Mouse (Mus musculus) MN1 (cell line): Measurements from ENCODE around the gene Gm17482.
"Not testable (repeated sequence)": the region's sequence is repeated elsewhere in the genome, so short reads cannot be mapped to it uniquely, and the experiment has no call there.

Experiments
- DNase-seq: peaks from one replicate; pipeline ENCODE4 v3.0.0-alpha.2; 2016; ENCODE audit warnings: low spot score

Gm17482 gene

DNA sequence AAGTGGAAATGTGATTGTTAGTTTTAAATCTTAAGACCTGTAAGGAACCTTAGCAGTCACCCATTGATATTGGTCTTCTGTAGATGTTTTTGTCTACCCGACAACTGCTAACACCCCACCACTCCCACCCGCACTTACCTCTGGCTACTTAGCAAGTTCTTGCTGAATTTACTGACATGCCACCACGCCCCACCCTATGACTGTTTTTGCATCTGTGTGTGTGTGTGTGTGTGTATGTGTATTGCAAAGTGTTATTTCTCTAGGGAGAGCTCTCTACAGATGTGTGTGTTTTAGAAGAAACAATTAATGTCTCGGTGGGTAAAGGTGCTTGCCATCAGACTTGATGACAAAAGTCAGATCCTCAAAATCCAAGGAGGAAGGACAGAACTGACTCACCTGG is at the start of gene Gm17482:
Gene Gm17482, plus strand, starts transcription at position 301 of the 400 bp plus-strand sequence.
- no peak for DNase-seq

DNA sequence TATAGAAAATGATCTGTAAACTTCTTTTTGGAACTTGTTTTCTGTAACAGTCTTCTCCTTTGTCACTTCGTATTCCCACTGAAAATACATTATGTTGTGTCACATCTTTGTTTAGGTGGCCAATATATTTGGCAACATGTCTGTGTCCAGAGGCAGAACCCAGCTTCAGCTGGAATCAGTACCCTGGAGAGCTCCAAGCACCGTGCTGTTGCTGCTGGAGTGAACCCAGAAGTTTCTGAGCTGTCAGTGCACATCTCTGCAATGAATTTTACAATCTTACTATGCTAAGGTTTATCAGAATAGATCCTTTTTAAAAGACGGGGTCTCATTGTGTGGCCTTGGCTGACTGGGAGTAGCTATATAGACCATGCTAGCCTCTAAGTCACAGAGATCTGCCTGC is 48.3 kb upstream of the Gm17482 start:
- DNase-seq: no peak

DNA sequence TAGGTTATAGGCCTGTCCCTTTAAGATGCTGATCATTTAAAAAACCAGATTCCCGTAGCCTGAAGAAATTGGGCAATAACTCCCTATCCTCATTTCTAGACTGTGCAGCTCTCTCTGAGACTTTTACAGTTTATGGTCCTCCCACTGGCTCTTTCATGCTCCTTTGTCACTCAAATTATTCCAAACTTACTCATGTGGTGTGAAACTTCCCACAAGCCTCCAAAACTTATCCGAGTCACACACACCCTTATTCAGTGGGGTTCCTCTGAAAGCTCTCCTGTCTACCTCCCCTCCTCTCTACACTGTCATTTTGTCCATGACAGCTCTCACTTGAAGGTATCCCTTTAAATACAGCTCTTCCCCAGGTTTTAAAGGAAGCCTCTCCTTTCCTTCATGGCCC is 46.0 kb upstream of the Gm17482 start:
- no peak for DNase-seq

- no peak for DNase-seq
These were observed 36.0 kb upstream of the Gm17482 start for GRCm38 (mm10) chr6:115191111-115191510.

GRCm38 (mm10) chr6:115200753-115201152 is 26.4 kb upstream of the Gm17482 start:
- no peak for DNase-seq

- no peak for DNase-seq
These were observed 24.1 kb upstream of the Gm17482 start for GRCm38 (mm10) chr6:115203029-115203428.

GRCm38 (mm10) chr6:115210187-115210586 is 17.0 kb upstream of the Gm17482 start:
- peak; percentile 61 for DNase-seq

DNA sequence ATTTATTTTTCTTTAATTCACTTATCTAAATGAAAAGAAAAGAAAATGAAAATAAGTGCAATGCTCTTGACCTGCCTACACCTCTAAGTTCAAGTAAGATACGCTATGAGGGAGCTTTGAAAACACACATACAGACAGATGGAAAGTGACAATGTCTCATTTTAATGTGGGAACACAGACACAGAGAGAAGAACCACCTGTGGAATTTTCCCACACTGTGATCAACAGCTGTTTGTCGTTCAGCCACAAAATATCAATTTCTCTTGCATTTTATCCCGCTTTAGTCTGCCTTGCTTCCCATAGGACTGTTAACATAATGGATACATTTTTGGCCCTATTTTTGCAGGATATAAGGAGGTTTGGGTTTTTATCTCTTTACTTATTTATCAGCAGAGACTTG is 16.3 kb upstream of the Gm17482 start:
- no peak for DNase-seq

DNA sequence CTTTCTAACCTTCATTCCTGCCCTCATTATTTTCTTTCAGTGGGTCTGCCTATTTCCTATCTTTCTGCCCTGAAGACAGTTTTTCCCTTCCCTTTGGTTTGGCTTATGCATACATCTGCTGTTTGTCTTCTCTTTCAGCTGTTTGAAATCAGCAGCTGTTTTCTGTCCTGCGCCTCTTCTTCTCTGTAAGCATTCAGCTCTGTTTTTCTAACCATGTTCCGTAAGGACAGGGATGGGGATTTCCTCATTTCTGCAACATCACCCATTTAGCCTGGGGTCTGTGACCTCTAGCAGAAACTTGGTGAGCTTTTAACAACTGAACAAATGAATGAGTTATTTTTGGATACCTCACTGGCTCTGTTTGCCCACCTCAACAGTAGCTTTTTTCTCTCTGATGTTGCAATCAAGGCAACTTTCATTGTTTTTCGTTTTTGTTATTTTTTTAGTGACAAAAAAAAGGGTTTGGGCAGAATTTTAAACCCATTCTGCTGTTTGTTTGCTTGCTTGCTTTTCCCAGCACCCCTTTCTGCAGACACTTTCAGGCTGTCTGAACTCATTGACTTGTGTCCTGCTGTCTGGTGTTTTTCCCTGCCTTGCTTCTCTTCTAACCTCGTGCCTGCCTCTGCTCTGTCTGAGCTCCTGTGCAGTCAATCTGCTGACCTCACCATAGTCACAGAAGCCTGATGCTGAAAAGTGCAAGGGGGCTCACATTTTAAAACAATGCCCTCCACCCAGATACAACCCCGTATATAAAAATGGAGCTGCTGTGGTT is 14.8 kb upstream of the Gm17482 start:
- no peak for DNase-seq

DNA sequence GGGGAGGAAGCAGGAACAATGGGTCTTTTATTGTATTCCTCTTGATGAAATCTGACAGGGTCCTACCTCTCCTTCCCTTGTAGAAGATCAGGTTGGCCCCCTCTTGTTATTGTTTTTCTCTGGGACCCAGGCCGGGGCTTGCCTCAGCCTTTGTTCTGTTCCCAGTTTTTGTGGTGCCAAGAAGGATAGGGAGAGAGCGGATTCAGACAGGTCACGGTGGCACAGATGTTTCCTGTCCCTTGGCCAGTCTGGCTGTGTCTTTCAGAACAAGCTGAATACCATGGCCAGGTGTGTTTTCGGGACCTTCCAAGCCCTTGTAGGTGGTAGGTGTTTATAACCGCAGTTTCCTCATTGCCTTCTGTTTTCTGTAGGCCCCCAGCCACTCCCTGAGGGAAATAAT is 14.0 kb upstream of the Gm17482 start:
- no peak for DNase-seq

GRCm38 (mm10) chr6:115221215-115221641 is 5.9 kb upstream of the Gm17482 start:
- DNase-seq: no peak

DNA sequence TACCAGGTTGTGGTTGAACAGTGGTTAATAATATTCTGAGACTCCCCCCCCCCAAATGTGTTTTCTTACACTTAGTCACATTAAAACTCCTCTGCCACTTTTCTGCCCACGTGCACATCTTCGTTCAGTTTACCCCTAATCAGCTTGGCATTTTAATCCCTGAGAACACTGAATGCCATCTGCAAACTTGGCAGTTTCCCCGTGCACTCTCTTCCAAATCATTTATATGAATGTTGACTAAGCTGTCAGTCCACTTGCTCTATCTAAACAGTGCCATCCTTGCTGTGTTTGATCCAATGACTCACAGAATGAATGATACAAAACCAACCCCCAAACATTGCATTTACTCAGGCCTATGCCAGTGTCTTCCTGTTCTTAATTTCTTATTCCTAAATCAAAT is 1.6 kb upstream of the Gm17482 start:
- no peak for DNase-seq

- peak; percentile 82 for DNase-seq
These were observed 386 bp downstream of the Gm17482 start for GRCm38 (mm10) chr6:115227529-115227928.

- no peak for DNase-seq
These were observed 3.4 kb downstream of the Gm17482 start for GRCm38 (mm10) chr6:115230557-115230956.

- no peak for DNase-seq
These were observed 4.7 kb downstream of the Gm17482 start for GRCm38 (mm10) chr6:115231836-115232235.

GRCm38 (mm10) chr6:115232562-115232961 is 5.4 kb downstream of the Gm17482 start:
- no peak for DNase-seq

GRCm38 (mm10) chr6:115238031-115239027 is 11.2 kb downstream of the Gm17482 start:
- DNase-seq: no peak

DNA sequence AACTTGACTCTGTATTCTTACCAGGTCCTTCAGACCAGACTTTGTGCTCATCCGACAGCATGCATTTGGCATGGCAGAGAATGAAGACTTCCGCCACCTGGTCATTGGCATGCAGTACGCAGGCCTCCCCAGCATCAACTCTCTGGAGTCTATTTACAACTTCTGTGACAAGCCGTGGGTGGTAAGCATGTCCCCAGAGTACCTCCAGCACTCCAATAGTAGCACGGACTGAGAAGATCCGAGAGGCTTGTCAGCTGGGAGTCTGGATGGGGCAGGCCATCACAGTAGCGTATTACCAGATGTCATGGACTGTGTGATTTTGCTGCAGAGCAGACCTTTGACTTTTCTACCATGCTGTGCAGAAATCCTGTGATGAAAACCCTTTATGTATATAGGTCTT is 12.2 kb downstream of the Gm17482 start:
- no peak for DNase-seq

DNA sequence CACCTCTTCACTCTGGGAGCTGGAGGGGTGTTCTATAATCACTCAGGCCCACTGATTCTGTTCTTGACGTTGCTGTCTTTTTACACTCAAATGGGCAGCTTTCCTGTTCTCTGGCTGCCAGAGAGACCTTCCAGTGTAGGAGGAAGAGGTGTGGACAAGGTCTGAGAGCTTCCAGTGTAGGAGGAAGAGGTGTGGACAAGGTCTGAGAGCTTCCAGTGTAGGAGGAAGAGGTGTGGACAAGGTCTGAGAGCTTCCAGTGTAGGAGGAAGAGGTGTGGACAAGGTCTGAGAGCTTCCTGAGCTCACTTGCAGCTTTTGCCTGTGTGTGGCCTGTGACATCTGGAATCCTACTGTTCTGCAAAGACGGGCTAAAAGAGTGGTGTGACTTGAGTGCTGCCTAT is 13.3 kb downstream of the Gm17482 start:
- not testable (repeated sequence) for DNase-seq

GRCm38 (mm10) chr6:115241131-115241699 is 14.1 kb downstream of the Gm17482 start:
- DNase-seq: no peak

- no peak for DNase-seq
These were observed 14.8 kb downstream of the Gm17482 start for GRCm38 (mm10) chr6:115241939-115242338.

GRCm38 (mm10) chr6:115244222-115244621 is 17.1 kb downstream of the Gm17482 start:
- no peak for DNase-seq
